Mouse (Mus musculus): ENCODE measurements around the gene Hook2. TPM values are rescaled to one million over a fixed set of nuclear protein-coding genes. Genes with fewer than 3 reads are reported as not detected.

Hook2 gene
- polyA plus RNA-seq, 1 experiment from 2014 or later: 37.3 TPM

DNA sequence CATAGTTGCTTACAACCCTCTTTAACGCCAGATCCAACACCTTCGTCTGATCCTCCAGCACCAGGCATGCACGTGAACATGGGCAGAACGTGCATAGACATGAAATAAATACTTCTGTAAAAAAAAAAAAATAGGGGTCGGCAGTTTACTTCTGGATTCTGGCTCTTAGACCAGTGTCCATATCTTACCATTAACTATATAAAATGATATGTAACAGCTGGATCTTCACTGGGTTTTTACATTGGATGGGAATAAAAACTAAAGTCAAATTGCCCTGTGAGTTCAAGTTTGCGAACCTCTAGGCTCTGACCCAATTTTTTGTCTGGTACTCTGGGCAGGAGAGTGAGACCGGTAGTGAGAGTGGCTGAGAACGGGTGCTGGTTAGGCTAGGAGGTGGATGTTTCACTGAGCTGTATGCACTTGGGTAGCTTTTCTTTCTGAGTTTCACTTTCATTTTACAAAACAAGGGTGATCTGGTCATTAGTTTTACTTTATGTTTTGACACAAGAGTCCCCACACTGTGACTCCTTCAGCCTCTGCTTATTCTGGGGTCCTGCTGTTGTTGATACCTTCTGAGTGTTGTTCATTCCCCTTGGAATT lies 15.8 kb upstream of the Hook2 start:
- no peak overlapping the region for H3K4me2 ChIP-seq
- WGBS: 83% methylated on average over 8 of the region's 8 CpGs
- no peak for ATAC-seq (ENCODE audit: low FRiP score, low read depth)
- H3K9me3 ChIP-seq: no peaks in the 10 kb centered on the region
- H3K4me1 ChIP-seq (replicated peaks): peaks cover 65% of the 10 kb centered on the region
- H3K36me3 ChIP-seq: peaks cover 34% of the 10 kb centered on the region
- no peak overlapping the region for H3K4me3 ChIP-seq
- no peak overlapping the region for H3K27ac ChIP-seq (replicated peaks)
- no peaks in the 10 kb centered on the region for H3K27me3 ChIP-seq
- H3K9ac ChIP-seq: no peak overlapping the region

DNA sequence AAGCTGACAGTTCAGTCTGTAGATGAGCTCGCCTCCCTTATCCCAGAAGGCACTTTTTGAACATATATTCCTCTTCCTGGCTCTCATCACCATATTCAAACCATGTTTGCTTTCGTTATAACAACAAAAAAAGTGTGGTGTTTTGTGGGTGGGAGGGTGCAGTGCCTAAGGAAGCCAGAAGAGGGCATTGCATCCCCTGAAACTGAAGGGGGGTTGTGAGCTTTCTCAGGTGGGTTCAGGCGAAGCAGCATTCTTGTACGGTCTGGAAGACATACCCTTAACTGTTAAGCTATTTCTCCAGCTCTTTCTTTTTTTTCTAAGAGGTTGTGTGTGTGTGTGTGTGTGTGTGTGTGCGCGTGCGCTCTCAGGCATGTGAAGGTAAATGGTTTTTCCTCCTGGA lies 15.0 kb upstream of the Hook2 start:
- no peak for ATAC-seq (ENCODE audit: low FRiP score, low read depth)
- Histone ChIP-seq H3K36me3 (peaks cover 34% of the 10 kb centered on the region), H3K4me3 (peak overlapping the region; percentile 44; the same call in 1 of the 2 replicates), H3K27ac (replicated peaks) (no peak overlapping the region), H3K9ac (no peak overlapping the region), H3K4me1 (replicated peaks) (peaks cover 72% of the 10 kb centered on the region), H3K4me2 (peak overlapping the region; percentile 82), H3K27me3 (no peaks in the 10 kb centered on the region), H3K9me3 (no peaks in the 10 kb centered on the region)
- WGBS: 37% methylated on average over 7 of the region's 7 CpGs

DNA sequence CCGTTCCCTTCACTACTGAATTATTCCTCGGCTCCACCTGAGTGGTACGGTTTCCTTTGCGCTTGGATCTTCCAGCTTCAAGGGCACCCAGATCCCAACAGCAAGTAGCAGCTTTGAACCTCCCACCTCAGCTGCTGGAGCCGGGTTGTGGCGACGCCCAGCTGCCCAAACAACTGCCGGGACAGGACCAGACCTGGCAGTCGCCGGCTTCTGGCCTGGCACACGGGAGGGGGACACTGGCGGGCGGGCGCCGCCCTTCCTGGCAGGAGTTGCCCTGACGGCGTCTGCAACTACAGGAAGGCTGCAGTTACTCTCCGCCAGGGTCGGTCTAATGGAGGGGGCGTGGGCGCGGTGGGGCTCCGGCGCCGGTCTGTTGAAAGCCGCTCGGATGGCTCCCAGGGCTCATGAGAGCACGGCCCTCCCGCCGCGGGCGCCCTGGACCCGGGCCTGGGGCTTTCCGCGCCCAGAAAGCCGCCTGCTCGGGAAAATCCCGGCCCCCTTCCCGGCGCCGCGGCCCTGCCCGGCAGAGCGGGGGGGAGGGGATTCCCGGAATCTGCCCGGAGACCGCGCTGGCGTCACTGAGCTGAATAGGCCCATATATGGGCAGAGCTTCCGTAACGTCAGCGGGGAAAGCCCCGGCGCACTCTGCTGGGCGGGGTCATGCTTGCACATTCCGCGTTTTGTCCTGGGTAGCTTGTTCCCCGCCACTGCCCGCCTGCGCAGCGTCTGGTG lies 14.2 kb upstream of the Hook2 start:
- H3K4me1 ChIP-seq (replicated peaks): peaks cover 72% of the 10 kb centered on the region
- peak; percentile 75 for ATAC-seq (ENCODE audit: low FRiP score, low read depth)
- 1% methylated on average over 61 of the region's 61 CpGs for WGBS

DNA sequence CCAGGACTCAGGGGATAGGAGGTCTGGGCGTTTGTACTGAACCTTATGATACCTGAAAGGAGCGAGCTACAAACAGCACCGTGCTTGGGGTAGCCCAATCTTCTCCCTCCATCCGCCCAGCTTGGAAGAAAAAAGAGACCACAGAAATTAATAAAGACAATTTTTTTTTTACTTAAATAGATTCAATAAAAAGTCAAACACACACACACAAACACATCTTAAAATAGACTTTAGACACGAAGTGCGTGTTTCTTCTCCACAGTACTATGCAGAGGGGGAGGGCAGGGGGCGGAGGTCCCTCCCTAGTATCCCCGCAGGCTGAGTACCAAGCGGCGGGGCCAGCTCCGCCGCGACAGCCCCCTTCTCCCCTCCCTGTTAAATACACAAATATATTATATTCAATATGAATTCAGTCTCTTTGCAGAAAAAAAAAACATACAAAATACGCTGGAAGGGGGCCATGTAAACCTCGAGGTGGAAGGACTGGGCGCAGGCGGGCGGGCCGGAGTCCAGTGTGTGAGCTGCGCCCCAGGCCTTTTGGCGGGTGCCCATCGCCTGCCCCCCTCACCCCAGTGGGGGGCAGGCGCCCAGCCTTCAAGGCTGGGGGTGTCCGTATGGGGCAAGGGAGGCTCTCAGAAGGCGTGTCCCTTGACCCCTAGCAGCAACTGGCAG lies 13.5 kb upstream of the Hook2 start:
- Histone ChIP-seq H3K36me3 (peaks cover 26% of the 10 kb centered on the region), H3K4me1 (replicated peaks) (peaks cover 73% of the 10 kb centered on the region), H3K27ac (replicated peaks) (peak overlapping the region; percentile 56), H3K4me2 (peak overlapping the region; percentile 82), H3K4me3 (peak overlapping the region; percentile 44), H3K9me3 (no peaks in the 10 kb centered on the region), H3K27me3 (no peaks in the 10 kb centered on the region), H3K9ac (peak overlapping the region; percentile 45)
- no peak for ATAC-seq (ENCODE audit: low FRiP score, low read depth)
- 1% methylated on average over 24 of the region's 25 CpGs for WGBS

More for the DNA sequence above, 14.2 kb upstream of the Hook2 start:
- H3K36me3 ChIP-seq: peaks cover 33% of the 10 kb centered on the region
- H3K9me3 ChIP-seq: no peaks in the 10 kb centered on the region
- peak overlapping the region; percentile 56 for H3K27ac ChIP-seq (replicated peaks)
- peak overlapping the region; percentile 82 for H3K4me2 ChIP-seq
- H3K27me3 ChIP-seq: no peaks in the 10 kb centered on the region
- H3K9ac ChIP-seq: peak overlapping the region; percentile 45
- H3K4me3 ChIP-seq: peak overlapping the region; percentile 44

GRCm38 (mm10) chr8:84977435-84978247 lies 12.8 kb upstream of the Hook2 start:
- H3K9ac ChIP-seq: peak overlapping the region; percentile 45
- H3K4me3 ChIP-seq: peak overlapping the region; percentile 44
- H3K27me3 ChIP-seq: no peaks in the 10 kb centered on the region
- no peak for ATAC-seq (ENCODE audit: low FRiP score, low read depth)
- H3K4me2 ChIP-seq: peak overlapping the region; percentile 82
- no peaks in the 10 kb centered on the region for H3K9me3 ChIP-seq
- H3K4me1 ChIP-seq (replicated peaks): peaks cover 74% of the 10 kb centered on the region
- H3K36me3 ChIP-seq: peaks cover 19% of the 10 kb centered on the region
- H3K27ac ChIP-seq (replicated peaks): no peak overlapping the region
- WGBS: 1% methylated on average over 69 of the region's 70 CpGs

DNA sequence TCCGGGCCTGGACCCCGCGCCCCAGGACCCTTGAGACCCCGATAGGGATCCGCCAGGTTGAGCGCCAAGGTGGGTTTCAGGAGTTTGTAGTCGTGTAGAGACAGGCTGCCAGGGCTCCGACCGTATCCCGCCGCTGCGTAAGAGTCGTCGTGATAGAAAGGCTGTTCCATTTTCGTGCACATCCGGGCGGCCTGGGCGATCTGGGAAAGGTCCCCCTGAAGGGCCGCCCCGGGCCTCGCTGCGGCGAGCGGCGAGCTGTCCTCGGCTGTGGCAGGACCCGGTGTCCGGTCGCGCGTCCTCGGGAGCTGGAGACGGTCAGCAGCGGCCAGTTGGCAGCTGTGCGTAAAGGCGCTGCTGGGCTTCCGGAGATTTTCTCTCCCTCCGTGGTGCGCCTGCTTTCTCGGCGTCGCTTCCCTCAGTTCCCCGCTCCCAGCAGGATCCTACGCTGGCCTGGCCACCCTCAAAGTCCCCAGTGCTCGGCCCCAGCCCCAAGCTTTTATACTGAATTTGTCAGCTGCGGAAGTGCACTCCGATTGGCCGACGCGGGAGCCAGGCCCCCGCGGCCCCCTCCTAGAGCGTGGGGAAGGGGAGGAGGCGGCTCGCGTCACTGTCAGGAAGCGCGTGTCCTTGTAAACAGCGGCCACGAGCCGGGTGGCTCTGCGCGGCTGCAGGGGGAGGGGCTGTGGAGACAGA lies 12.0 kb upstream of the Hook2 start, which contains the start of gene Junb:
Junb (minus strand) TSS at position 471 of the 693 bp plus-strand sequence.
- peaks cover 13% of the 10 kb centered on the region for H3K36me3 ChIP-seq
- H3K27ac ChIP-seq (replicated peaks): peak within 1 kb of the TSS; percentile 47
- H3K9me3 ChIP-seq: no peaks in the 10 kb centered on the region
- H3K9ac ChIP-seq: peak within 1 kb of the TSS; percentile 45
- peaks cover 74% of the 10 kb centered on the region for H3K4me1 ChIP-seq (replicated peaks)
- H3K4me3 ChIP-seq: peak within 1 kb of the TSS; percentile 44
- WGBS: under 1% methylated on average over 63 of the region's 63 CpGs
- H3K27me3 ChIP-seq: no peaks in the 10 kb centered on the region
- H3K4me2 ChIP-seq: peak within 1 kb of the TSS; percentile 82
- ATAC-seq (ENCODE audit: low FRiP score, low read depth): peak; percentile 58

- peaks cover 6% of the 10 kb centered on the region; the same call in 1 of the 2 replicates for H3K36me3 ChIP-seq
- peak overlapping the region; percentile 47 for H3K27ac ChIP-seq (replicated peaks)
- H3K4me1 ChIP-seq (replicated peaks): peaks cover 74% of the 10 kb centered on the region
- 0 out of 2 replicates have a peak overlapping the region, but pooled peaks have one; percentile 11 for H3K9ac ChIP-seq
- WGBS: 3% methylated on average over 32 of the region's 42 CpGs
- peak; percentile 16; the same call in 1 of the 2 replicates for ATAC-seq (ENCODE audit: low FRiP score, low read depth)
- no peaks in the 10 kb centered on the region for H3K9me3 ChIP-seq
- H3K4me2 ChIP-seq: peak overlapping the region; percentile 82
- peak overlapping the region; percentile 44 for H3K4me3 ChIP-seq
- no peaks in the 10 kb centered on the region for H3K27me3 ChIP-seq
Observed at GRCm38 (mm10) chr8:84979599-84980421, 10.6 kb upstream of the Hook2 start.

GRCm38 (mm10) chr8:84980622-84981358 lies 9.6 kb upstream of the Hook2 start:
- ATAC-seq (ENCODE audit: low FRiP score, low read depth): no peak
- 24% methylated on average over 11 of the region's 11 CpGs for WGBS
- Histone ChIP-seq H3K4me2 (peak overlapping the region; percentile 82), H3K27ac (replicated peaks) (peak overlapping the region; percentile 47), H3K9ac (no peak overlapping the region), H3K27me3 (no peaks in the 10 kb centered on the region), H3K4me1 (replicated peaks) (peaks cover 74% of the 10 kb centered on the region), H3K36me3 (no peaks in the 10 kb centered on the region), H3K4me3 (no peak overlapping the region), H3K9me3 (no peaks in the 10 kb centered on the region)

DNA sequence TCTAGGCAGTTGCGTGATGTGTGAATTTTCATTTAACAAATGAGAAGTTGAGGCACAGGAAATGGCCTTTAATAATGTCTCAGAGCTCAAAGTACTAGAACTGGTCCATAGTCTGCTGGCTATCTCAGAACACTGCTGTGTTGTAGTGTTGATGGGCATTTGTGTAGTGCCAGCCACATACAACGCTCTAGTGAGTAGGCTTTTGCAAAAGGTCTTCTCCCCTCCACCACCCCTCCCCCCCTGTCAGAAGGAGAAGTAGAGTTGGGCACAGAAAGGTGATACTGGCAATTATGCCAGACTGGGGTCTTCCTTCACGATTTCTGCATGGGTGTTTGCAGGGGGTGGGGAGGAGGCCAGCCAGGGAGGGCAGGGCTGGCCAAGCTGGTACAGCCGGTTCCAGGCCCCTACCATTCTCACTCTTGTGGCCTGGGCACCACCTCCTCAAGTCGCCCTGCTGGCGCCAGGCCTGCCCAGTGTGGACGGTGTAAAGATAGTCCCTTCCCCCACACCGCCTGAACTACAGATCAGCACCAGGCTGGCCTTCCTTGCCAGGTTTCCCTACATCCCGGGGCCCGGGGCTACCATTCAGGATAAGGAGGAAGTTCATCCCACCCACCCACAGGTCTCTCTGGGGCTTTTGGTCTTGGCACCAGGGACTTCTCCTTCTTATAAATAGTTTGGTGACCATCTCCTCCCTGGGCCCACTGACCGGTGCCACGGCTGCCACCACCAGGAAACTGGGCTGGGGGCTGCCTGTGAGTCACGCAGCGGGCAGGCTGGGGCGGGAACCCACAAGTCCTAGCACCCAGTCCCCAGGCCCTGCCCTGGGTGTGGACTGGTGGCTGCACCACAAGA lies 8.5 kb upstream of the Hook2 start:
- Histone ChIP-seq H3K4me3 (no peak overlapping the region), H3K36me3 (no peaks in the 10 kb centered on the region), H3K9ac (no peak overlapping the region), H3K9me3 (no peaks in the 10 kb centered on the region), H3K4me1 (replicated peaks) (peaks cover 71% of the 10 kb centered on the region), H3K4me2 (no peak overlapping the region), H3K27ac (replicated peaks) (no peak overlapping the region), H3K27me3 (no peaks in the 10 kb centered on the region)
- 77% methylated on average over 15 of the region's 15 CpGs for WGBS
- ATAC-seq (ENCODE audit: low FRiP score, low read depth): no peak

Data from hindbrain, embryonic 15.5 days (tissue).